Mouse (Mus musculus) 3T3-L1 (cell line): ENCODE data around the gene Pdk1.

ENCODE experiments used
- DNase-seq: peaks from one replicate; pipeline ENCODE4 v3.0.0-alpha.2; 2015; ENCODE audit warnings: low read depth, low spot score

The Pdk1 gene

DNA sequence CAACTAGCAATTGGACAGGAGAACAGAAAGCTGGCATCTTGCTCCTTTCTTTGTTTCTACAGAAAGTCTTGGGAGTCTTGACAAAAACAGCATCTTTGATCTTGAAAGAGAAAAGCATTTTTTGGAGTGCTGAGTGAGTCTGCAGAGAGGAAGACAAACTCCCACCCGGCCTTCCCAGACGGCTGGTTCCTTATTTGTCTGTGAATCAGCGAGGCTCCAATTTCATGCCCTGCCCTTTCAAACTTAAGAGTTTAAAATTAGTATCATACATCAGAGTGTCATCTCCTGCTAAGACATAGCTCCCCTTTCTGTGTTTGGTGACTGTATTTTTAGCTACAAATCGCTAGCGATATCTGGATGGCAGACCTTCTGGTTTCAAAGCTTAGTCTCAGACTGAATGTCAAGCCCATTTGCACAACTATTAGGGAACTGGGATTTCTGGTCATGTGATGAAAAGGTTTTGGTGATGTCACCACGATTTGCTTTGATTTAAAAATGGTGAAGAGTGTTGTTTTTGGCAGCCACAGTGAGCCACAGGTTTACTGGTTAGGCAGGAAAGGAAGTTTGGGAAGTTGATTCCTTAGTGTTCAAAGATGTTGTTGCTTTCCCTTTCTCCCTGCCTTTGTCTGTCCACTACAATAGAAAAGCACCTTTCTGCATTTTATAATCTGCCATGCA, 65.8 kb downstream of the Pdk1 start:
- peak; percentile 48 for DNase-seq

DNA sequence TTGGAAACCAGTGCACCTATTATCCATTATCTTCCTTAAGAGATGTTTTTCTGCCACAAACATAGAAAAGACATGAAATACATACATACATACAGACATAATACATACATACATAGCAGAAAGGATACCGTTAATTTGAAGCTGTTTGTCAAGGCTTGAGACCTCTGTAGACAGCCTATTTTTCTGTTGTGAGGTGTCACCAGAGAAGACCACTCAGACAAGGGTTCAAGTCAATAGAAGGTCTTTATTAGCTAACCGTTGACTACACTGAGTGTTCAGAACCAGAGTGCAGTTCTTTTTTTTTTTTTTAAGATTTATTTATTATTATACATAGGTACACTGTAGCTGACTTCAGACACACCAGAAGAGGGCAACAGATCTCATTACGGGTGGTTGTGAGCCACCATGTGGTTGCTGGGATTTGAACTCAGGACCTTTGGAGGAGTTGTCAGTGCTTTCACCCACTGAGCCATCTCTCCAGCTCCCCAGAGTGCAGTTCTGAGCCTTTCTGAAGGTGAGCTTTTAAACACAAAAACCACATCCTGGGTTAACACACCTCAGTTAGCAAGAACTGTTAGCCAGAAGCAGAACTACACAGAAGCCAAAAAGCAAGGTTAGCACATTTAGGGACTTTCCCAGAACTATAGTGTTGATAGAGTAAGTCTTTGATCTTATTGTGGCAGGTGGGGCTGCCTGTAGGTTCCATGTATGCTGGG, 68.1 kb downstream of the Pdk1 start:
- no peak for DNase-seq

GRCm38 (mm10) chr2:71941721-71942087, 68.7 kb downstream of the Pdk1 start:
- no peak for DNase-seq

DNA sequence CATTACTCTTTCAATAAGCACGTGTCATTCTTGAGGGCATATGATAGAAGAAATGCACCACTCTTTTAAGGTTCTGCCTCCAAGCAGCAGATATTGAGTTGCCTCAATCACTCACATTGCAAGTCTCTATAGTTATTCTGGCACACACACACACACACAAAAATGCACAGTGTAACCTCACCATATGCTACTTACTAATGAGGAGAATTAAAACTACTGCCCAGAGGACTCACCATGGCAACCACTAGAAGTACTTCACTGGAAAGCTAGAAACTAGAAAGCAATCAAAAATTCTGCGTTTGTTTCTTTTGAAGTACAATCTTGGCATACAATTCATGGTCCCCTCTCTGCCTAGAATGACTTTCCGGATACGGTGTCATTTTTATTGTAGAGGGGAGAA, 78.2 kb downstream of the Pdk1 start:
- no peak for DNase-seq
